Mouse (Mus musculus): ENCODE results near the gene Oas1c.

DNA sequence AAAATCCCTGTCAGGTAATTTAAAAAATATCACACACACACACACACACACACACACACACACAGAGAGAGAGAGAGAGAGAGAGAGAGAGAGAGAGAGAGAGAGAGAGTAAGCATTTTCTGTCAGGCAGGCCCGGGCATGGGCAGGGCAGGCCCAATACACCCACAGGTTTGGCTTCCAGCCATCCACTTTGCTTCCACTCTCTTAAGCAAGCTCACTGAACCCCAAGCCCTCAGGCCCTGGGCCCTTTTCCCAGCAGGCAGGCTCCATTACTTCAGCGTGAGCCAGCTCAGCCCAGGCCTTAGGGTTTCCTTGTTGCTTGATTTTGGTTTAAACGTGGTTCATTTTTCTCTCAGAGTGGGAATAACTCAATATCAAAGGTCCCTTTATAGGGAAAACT, 32.4 kb upstream of the Oas1c start:
- TF ChIP-seq USF2 (conservative IDR thresholded peaks at IDR 0.05; ENCODE audit: low read depth, low read length): no peak
- TF ChIP-seq E2F4 (IDR thresholded peaks at IDR 0.05; ENCODE audit: insufficient replicate concordance, low read depth, low read length): no peak
- no peak for TF ChIP-seq GABPA (IDR thresholded peaks at IDR 0.05; ENCODE audit: insufficient replicate concordance, low read depth, low read length)
- TF ChIP-seq KAT2A (IDR thresholded peaks at IDR 0.05; ENCODE audit: insufficient replicate concordance, low read length): no peak
- TF ChIP-seq POLR2AphosphoS2 (IDR thresholded peaks at IDR 0.05; ENCODE audit: low read depth, low read length): no peak
- TF ChIP-seq EP300 (IDR thresholded peaks at IDR 0.05; ENCODE audit: low read length): no peak
- no peak for TF ChIP-seq MAZ (IDR thresholded peaks at IDR 0.05; ENCODE audit: low read depth, low read length)
- TF ChIP-seq HCFC1 (IDR thresholded peaks at IDR 0.05; ENCODE audit: low read depth, low read length): no peak
- no peak for TF ChIP-seq CTCF (conservative IDR thresholded peaks at IDR 0.05 in 1 of 2, IDR thresholded peaks at IDR 0.05 in 1 of 2; ENCODE audit: low read depth in 2 of 2, low read length in 2 of 2)
